Mouse (Mus musculus): ENCODE measurements around the gene Pisd.
A peak's percentile ranks its signal among the peaks of the same experiment; 100 is the strongest.
"Not testable (repeated sequence)": the region's sequence is repeated elsewhere in the genome, so short reads cannot be mapped to it uniquely, and the experiment has no call there.

Pisd gene

GRCm38 (mm10) chr5:32785313-32785915 is at the start of gene Pisd:
Gene Pisd (minus strand): TSS chr5:32785646.
- DNase-seq, result peak; percentile 94 to 95

GRCm38 (mm10) chr5:32834497-32834896 is 49.1 kb upstream of the Pisd start:
- no peak for DNase-seq

GRCm38 (mm10) chr5:32830054-32830453 is 44.6 kb upstream of the Pisd start:
- DNase-seq, result no peak

GRCm38 (mm10) chr5:32828766-32829165 is 43.3 kb upstream of the Pisd start:
- not testable (repeated sequence) for DNase-seq

- DNase-seq, result no peak
Measured at GRCm38 (mm10) chr5:32827009-32827408, 41.6 kb upstream of the Pisd start, which contains the start of gene Gm20671. Gene Gm20671 (minus strand): TSS chr5:32827109.

GRCm38 (mm10) chr5:32820471-32820870 is 35.0 kb upstream of the Pisd start:
- DNase-seq, result no peak

- no peak for DNase-seq
Measured at GRCm38 (mm10) chr5:32815396-32815795, 29.9 kb upstream of the Pisd start.

- DNase-seq, result not testable (repeated sequence)
Measured at GRCm38 (mm10) chr5:32786454-32786853, 1.0 kb upstream of the Pisd start.

- no peak for DNase-seq
Measured at GRCm38 (mm10) chr5:32784726-32785125, 720 bp downstream of the Pisd start.

- no peak for DNase-seq
Measured at GRCm38 (mm10) chr5:32781596-32781995, 3.9 kb downstream of the Pisd start.

GRCm38 (mm10) chr5:32778168-32778567 is 7.3 kb downstream of the Pisd start:
- no peak for DNase-seq

GRCm38 (mm10) chr5:32772361-32772760 is 13.1 kb downstream of the Pisd start:
- DNase-seq, result no peak

- DNase-seq, result no peak
Measured at GRCm38 (mm10) chr5:32767636-32768373, 17.6 kb downstream of the Pisd start.

- no peak for DNase-seq
Measured at GRCm38 (mm10) chr5:32767004-32767403, 18.4 kb downstream of the Pisd start.

- no peak for DNase-seq
Measured at GRCm38 (mm10) chr5:32761566-32762140, 23.8 kb downstream of the Pisd start.

- DNase-seq, result no peak
Measured at GRCm38 (mm10) chr5:32760787-32761186, 24.7 kb downstream of the Pisd start.

- DNase-seq, result not testable (repeated sequence)
Measured at GRCm38 (mm10) chr5:32760352-32760751, 25.1 kb downstream of the Pisd start.

- no peak for DNase-seq
Measured at GRCm38 (mm10) chr5:32759662-32760061, 25.8 kb downstream of the Pisd start.

- no peak for DNase-seq
Measured at GRCm38 (mm10) chr5:32756141-32756540, 29.3 kb downstream of the Pisd start.

GRCm38 (mm10) chr5:32751736-32752135 is 33.7 kb downstream of the Pisd start:
- no peak for DNase-seq

GRCm38 (mm10) chr5:32748936-32749335 is 36.5 kb downstream of the Pisd start:
- no peak for DNase-seq

- peak; percentile 34 to 47 for DNase-seq
Measured at GRCm38 (mm10) chr5:32747650-32748375, 37.6 kb downstream of the Pisd start.
